Mouse (Mus musculus) subcutaneous adipose tissue, adult 2 months (tissue): ENCODE results near the gene Lemd1. TPM values are rescaled to one million over a fixed set of nuclear protein-coding genes. Genes with fewer than 3 reads are reported as not detected.

Source experiments
- polyA plus RNA-seq: library from polyadenylated mRNA; depleted of rRNA; stranded (reverse); fragments of >200 nt; gene quantifications from 2 replicates; pipeline ENCODE4 v1.2.3, GENCODE M21; 2012; ENCODE audit warnings: low replicate concordance; rRNA removed

The Lemd1 gene
- 0.66 TPM in 1 of 2 replicates, not detected in the other for polyA plus RNA-seq

DNA sequence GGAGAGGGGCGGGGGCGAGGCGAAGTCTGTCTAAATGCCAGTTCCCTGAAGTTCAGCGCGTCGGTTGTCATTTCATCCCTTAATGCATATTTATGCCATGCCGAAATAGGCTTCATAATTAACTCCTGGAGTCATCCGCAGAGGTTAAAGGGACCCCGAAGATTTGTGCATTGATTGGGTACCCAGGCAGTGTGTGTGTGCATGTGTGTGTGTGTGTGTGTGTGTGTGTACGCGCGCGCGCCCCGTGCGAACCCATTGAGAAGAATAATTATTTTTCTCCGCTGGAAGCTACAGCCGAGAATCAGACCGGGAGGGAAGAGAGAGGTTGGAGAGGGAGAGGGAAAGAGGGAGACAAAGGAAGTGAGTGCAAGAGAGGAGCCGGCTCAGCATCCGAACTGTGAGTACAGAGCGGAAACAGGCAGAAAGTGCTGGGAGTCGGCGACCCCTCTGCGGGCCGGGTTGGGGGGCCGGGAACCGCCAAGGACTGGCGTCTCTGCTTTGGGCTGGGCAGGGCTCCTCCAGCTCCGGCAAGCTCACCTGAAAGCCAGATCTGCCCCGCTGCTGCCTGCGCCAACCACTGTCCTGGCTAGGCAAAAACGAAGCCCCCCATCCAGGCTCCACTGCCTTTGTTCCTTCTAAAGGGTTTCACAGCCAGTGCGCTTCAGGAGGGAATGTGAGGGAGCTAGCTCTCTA lies at the start of gene Lemd1, which contains the start of gene AC124108.1:
Gene Lemd1, plus strand, starts transcription at position 339 of the 693 bp plus-strand sequence.
Gene AC124108.1, plus strand, starts transcription at position 365 of the 693 bp plus-strand sequence.

DNA sequence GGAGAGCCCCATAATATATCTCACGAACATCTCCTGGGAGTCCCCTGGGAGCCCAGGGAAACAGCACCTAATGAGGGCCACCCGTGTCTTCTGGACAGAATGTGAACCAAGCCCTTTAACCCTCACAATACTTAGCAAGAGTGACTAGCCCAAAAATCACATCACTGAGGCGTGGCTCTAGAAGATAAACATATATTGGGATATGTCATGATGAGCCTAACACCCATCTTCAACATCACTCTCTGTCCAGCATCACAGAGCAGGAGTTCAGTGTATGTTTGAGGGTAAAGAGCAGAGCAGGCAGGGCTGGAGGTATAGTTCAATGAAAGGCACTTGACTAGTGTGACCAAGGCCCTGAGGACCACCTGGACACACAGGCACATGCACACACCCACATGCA lies 38.4 kb downstream of the Lemd1 start, which contains the start of gene Gm10188:
Gene Gm10188, minus strand, starts transcription at position 101 of the 400 bp plus-strand sequence.

DNA sequence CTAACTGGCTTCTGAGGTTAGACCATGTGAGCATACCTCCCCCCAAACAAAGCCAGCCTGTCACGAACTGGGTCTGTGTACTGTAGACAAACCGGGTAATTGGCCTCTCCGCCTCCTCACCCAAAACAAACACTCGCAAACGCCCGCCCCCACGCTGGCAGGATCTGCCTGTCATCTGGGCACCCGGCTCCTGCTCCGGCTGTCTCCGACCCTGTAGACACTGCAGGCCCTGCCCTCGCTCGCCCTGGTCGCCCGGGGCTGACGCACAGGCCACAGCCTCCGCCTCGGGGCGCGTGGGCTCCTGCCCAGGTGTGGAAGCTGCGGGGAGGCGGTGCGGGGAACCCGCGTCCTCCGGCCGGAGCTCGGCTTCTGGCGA lies 107.2 kb downstream of the Lemd1 start, which contains the start of gene Klhdc8a:
Gene Klhdc8a, plus strand, starts transcription at position 202 of the 376 bp plus-strand sequence.

Other genes starting within 250 kb of the Lemd1 start
- 2.2 and 8.4 TPM in 2 replicates for gene Slc45a3, start 228.5 kb upstream of the Lemd1 start, polyA plus RNA-seq
- 23.7 and 31.1 TPM in 2 replicates for gene Elk4, start 183.8 kb upstream of the Lemd1 start, polyA plus RNA-seq
- gene Mfsd4a, start 123.4 kb upstream of the Lemd1 start, polyA plus RNA-seq = 0.80 and 8.3 TPM in 2 replicates
- 6.2 and 7.6 TPM in 2 replicates for gene Cdk18, start 51.7 kb upstream of the Lemd1 start, polyA plus RNA-seq
- 0.04 and 0.54 TPM in 2 replicates for gene AC124108.1, start within 50 bp of the Lemd1 start, polyA plus RNA-seq
- not detected in 2 replicates for gene Gm10188, start 38.3 kb downstream of the Lemd1 start, polyA plus RNA-seq
- gene Klhdc8a, start 107.2 kb downstream of the Lemd1 start, polyA plus RNA-seq = 0.18 and 0.29 TPM in 2 replicates
- gene Nuak2, start 124.7 kb downstream of the Lemd1 start, polyA plus RNA-seq = 5.1 and 6.2 TPM in 2 replicates
- gene Tmcc2, start 199.8 kb downstream of the Lemd1 start, polyA plus RNA-seq = 10.3 and 14.8 TPM in 2 replicates
- gene Dstyk, start 226.1 kb downstream of the Lemd1 start, polyA plus RNA-seq = 11.8 and 18.4 TPM in 2 replicates